Mouse (Mus musculus) bone marrow macrophage, adult 2 months (primary cell): ENCODE results near the gene Arr3.

Source experiments
- CTCF ChIP-seq: IDR thresholded peaks from 2 replicates; pipeline ENCODE4 v1.5.1; 2012; ENCODE audit warnings: low read depth, mild to moderate bottlenecking, low read length, moderate library complexity
- POLR2A ChIP-seq: IDR thresholded peaks from 2 replicates; pipeline ENCODE4 v1.6.1; 2012; ENCODE audit warnings: mild to moderate bottlenecking, low read depth, low read length, borderline replicate concordance

GRCm38 (mm10) chrX:100652848-100653247 is 47.6 kb downstream of the Arr3 start:
- TF ChIP-seq CTCF (no peak), POLR2A (no peak)
